Mouse (Mus musculus) forebrain, postnatal 0 days (tissue): ENCODE data around the gene Nfib. TPM values are rescaled to one million over a fixed set of nuclear protein-coding genes. Genes with fewer than 3 reads are reported as not detected.

Experiments
- ATAC-seq: fragments of 200-750 bp; cut with Nextera tagmentation; 2 replicates; pipeline ENCODE4 v1.8.0; 2017; ENCODE audit warnings: mild to moderate bottlenecking, moderate library complexity
- DNase-seq: peaks from one replicate; pipeline ENCODE4 v3.0.0-alpha.2; 2015
- H3K27ac ChIP-seq: fragments of 300-500 bp; sonication (generic); 2 replicates; pipeline ENCODE4 v1.5.1; 2014; ENCODE audit warnings: low read depth, mild to moderate bottlenecking, antibody characterized with exemption, low read length, moderate library complexity, mixed read lengths
- H3K27me3 ChIP-seq: fragments of 300-500 bp; sonication (generic); 2 replicates; pipeline ENCODE4 v1.6.1; 2014; ENCODE audit warnings: mild to moderate bottlenecking, low read length, mixed read lengths; ENCODE audit not compliant: insufficient read depth
- H3K36me3 ChIP-seq: fragments of 300-500 bp; sonication (generic); 2 replicates; pipeline ENCODE4 v1.6.1; 2014; ENCODE audit warnings: mild to moderate bottlenecking, moderate library complexity; ENCODE audit not compliant: insufficient read depth
- H3K4me1 ChIP-seq: fragments of 300-500 bp; sonication (generic); 2 replicates; pipeline ENCODE4 v1.6.1; 2014; ENCODE audit warnings: antibody characterized with exemption; ENCODE audit not compliant: insufficient read depth
- H3K4me2 ChIP-seq: fragments of 300-500 bp; sonication (generic); 2 replicates; pipeline ENCODE4 v1.6.1; 2014; ENCODE audit warnings: low read depth, mild to moderate bottlenecking, moderate library complexity
- H3K4me3 ChIP-seq: fragments of 300-500 bp; sonication (generic); 2 replicates; pipeline ENCODE4 v1.5.1; 2014; ENCODE audit warnings: low read depth, low read length, mixed read lengths
- H3K9ac ChIP-seq: fragments of 300-500 bp; sonication (generic); 2 replicates; pipeline ENCODE4 v1.6.1; 2014; ENCODE audit warnings: mild to moderate bottlenecking
- H3K9me3 ChIP-seq: fragments of 300-500 bp; sonication (generic); 2 replicates; pipeline ENCODE4 v1.6.1; 2016; ENCODE audit warnings: low read length
- CTCF ChIP-seq: sonication (generic); IDR thresholded peaks from 2 replicates; pipeline ENCODE4 v1.5.1; 2016; ENCODE audit warnings: antibody characterized with exemption, control low read depth, low read depth
- WGBS: fragments of 180-500 bp; shearing (Covaris S2); extraction: QIAGEN DNeasy Blood & Tissue Kit; methylation state at CpG from one replicate; pipeline ENCODE4 v1.1.7; 2014; 5-methylcytosine and 5-hydroxymethylcytosine counted together
- polyA plus RNA-seq: library from polyadenylated mRNA; unstranded; fragments of >200 nt; fragmentation: Nextera tagmentation; extraction: Ambion mirVana; gene quantifications from 2 replicates; pipeline ENCODE4 v1.2.1, GENCODE M21; 2015
- total RNA-seq: library from RNA; depleted of rRNA; stranded (reverse); fragments of >200 nt; gene quantifications from 2 replicates; pipeline ENCODE4 v1.2.3, GENCODE M21; 2014

The Nfib gene
- total and polyA plus RNA-seq, 2 experiments from 2014 or later, result 69.0 to 135 TPM

DNA sequence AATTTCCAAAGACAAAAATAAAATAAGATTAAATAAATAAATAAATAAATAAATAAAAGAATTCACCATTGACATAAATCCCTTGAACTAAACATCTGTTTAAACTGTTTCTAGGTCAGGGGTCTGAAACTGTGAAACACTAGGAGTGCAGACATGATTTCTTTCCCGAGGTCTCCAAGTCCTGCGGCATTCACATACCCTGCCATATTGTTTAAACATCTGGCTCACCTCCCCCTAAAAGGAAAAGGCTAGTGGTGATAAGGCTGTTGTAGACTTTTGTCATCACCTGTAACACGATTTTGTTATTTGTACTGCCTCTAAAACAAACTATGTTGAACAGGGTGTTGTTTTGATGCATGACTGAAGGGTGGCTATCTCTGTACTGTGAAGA lies 249.2 kb downstream of the Nfib start:
- Histone ChIP-seq H3K27ac (no peak overlapping the region), H3K4me3 (no peak overlapping the region), H3K9ac (no peak overlapping the region), H3K36me3 (no peaks in the 10 kb centered on the region; the same call in 1 of the 2 replicates), H3K4me1 (peaks cover 7% of the 10 kb centered on the region; the same call in 1 of the 2 replicates), H3K4me2 (no peak overlapping the region), H3K27me3 (no peaks in the 10 kb centered on the region), H3K9me3 (no peaks in the 10 kb centered on the region)
- ATAC-seq (no peak), DNase-seq (no peak)
- 61% methylated on average over 3 of the region's 3 CpGs for WGBS
- TF ChIP-seq CTCF, result no peak

DNA sequence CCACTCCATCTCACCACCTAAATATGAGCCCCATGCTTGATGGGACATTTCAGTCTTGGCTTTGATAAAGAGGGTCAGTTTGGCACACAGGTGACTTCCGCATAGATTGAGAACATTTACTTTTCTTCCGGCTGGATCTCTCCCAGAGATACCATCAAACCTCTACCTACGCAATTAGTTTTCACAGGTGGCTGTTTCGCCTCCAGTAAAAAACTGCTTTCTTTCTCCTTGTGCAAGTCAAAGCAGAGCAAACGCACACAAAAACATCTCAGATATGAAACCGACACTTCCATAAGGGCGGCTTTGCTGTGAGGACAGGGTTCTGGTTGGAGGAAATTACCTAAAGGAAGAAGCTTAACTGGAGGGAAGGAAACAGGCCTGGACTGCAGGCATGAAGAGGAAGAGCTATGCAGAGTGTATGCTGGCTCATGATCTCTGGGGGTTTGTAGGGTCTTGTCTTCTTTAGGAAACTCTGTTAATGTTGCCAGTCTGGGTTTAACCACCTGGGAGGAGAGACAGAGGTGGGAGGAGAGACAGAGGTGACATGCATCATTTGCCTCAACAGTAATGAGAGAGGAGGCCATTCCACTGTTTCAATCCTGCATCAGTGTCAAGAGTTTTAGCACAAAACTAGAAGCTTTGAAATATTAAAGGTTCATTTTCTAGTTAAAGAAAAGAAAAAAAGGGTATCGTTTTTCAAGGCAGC lies 249.8 kb downstream of the Nfib start:
- no peak overlapping the region for H3K4me3 ChIP-seq
- peaks cover 7% of the 10 kb centered on the region; the same call in 1 of the 2 replicates for H3K4me1 ChIP-seq
- DNase-seq (no peak), ATAC-seq (no peak)
- 92% methylated on average over 8 of the region's 8 CpGs for WGBS
- H3K9ac ChIP-seq, result no peak overlapping the region
- H3K27ac ChIP-seq, result no peak overlapping the region
- H3K27me3 ChIP-seq, result no peaks in the 10 kb centered on the region
- no peak overlapping the region for H3K4me2 ChIP-seq
- no peak for TF ChIP-seq CTCF
- no peaks in the 10 kb centered on the region; the same call in 1 of the 2 replicates for H3K36me3 ChIP-seq
- H3K9me3 ChIP-seq, result no peaks in the 10 kb centered on the region

DNA sequence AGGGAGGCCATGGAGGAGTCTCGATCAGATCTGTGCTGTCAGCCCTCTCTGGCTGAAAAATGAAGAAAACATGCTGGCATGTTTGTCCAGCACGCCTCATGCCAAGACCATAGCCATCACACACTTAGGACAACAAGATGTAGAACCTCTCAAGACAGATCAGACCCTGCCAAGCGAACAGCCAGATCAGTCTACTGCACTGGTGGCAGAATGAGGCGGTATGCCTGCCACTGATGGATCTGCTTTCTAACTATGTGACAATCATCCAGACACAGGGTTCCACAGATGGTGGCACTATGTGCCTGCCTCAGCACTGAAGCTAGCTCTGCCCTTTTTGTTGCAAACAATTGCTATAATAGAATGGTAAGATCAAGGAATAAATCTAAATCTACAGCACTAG lies 250.6 kb downstream of the Nfib start:
- no peak overlapping the region for H3K4me3 ChIP-seq
- H3K27ac ChIP-seq, result no peak overlapping the region
- WGBS, result 56% methylated on average over 4 of the region's 4 CpGs
- no peaks in the 10 kb centered on the region for H3K27me3 ChIP-seq
- H3K9ac ChIP-seq, result no peak overlapping the region
- DNase-seq (no peak), ATAC-seq (peak; percentile 79)
- no peak for TF ChIP-seq CTCF
- no peaks in the 10 kb centered on the region; the same call in 1 of the 2 replicates for H3K36me3 ChIP-seq
- no peak overlapping the region for H3K4me2 ChIP-seq
- H3K4me1 ChIP-seq, result peaks cover 7% of the 10 kb centered on the region; the same call in 1 of the 2 replicates
- no peaks in the 10 kb centered on the region for H3K9me3 ChIP-seq

DNA sequence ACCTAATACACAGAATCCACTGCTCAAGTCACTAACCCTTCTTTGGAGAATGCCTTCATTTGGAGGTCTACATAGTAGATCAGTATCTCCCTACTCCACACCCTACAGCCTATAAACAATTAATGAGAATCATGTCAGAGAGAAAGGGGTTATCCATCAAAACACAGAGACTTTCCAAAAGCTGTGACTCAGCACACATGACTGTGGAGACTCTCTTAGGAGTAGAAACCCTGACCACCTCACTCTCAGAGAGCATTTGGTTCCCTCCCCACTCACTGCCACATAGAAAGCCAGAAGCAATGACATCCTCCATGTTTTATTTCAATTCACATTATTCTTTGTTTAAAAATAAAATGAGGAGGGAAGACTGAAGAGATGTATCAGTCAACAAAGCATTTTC lies 252.2 kb downstream of the Nfib start:
- DNase-seq (no peak), ATAC-seq (no peak)
- H3K4me2 ChIP-seq, result no peak overlapping the region
- no peaks in the 10 kb centered on the region for H3K27me3 ChIP-seq
- no peaks in the 10 kb centered on the region for H3K9me3 ChIP-seq
- TF ChIP-seq CTCF, result no peak
- H3K36me3 ChIP-seq, result no peaks in the 10 kb centered on the region; the same call in 1 of the 2 replicates
- H3K4me1 ChIP-seq, result peaks cover 6% of the 10 kb centered on the region; the same call in 1 of the 2 replicates
- H3K27ac ChIP-seq, result no peak overlapping the region
- no peak overlapping the region for H3K4me3 ChIP-seq
- no peak overlapping the region for H3K9ac ChIP-seq

DNA sequence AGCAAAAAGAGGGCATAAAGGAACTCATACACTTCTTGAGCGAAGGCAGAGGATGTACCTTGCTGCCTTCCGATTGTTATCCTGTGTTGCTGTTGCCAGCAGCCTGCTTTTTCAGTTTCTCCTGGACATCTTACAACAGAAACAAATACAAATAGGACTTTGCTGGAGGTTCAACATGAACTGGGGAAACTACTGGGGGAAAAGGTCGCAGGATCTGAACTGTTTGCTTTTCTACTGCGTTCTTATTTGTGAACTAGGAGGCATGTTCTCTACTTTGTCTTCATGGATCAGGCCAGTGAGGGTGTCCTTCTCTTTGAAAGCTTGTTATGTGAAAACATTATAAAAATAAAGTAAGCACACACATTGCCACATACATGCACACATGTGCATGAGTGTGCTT lies 252.6 kb downstream of the Nfib start:
- no peak for TF ChIP-seq CTCF
- no peak overlapping the region for H3K4me3 ChIP-seq
- WGBS, result 80% methylated on average over 4 of the region's 4 CpGs
- ATAC-seq (no peak), DNase-seq (no peak)
- H3K4me2 ChIP-seq, result no peak overlapping the region
- H3K27ac ChIP-seq, result no peak overlapping the region
- H3K36me3 ChIP-seq, result no peaks in the 10 kb centered on the region; the same call in 1 of the 2 replicates
- no peak overlapping the region for H3K9ac ChIP-seq
- H3K27me3 ChIP-seq, result no peaks in the 10 kb centered on the region
- no peaks in the 10 kb centered on the region for H3K9me3 ChIP-seq
- peaks cover 6% of the 10 kb centered on the region; the same call in 1 of the 2 replicates for H3K4me1 ChIP-seq

DNA sequence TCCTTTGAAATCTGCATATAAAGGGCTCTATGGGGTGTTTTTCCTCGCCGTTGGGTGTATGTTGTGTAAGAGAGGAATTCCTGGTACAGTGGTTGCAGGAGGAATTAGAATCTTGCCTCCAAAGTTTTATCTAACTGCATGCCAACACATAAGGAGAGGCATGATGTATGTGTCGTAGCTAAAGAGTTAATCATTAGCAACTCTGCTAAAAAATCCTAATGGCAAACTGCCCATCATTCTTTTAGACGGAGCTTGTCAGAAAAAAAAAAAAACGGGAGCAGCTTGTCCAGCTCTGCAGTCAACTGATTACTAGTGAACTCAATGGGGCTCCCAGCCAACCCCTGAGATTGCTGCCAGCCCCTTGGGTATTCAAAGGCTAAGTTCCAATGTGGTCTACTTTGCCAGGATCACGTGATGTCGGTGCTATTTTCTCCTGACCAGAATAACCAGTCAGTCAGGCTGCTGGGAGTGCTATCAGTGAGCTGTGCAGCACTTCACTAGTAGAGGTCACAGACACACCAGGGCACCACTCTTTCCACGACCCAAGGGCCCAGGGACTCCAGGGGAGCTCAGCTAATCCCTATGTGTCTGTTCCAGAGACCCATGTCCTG lies 258.4 kb downstream of the Nfib start:
- TF ChIP-seq CTCF, result no peak
- H3K9me3 ChIP-seq, result no peaks in the 10 kb centered on the region
- H3K27ac ChIP-seq, result no peak overlapping the region
- H3K27me3 ChIP-seq, result no peaks in the 10 kb centered on the region
- WGBS, result 7% methylated on average over 8 of the region's 8 CpGs
- DNase-seq, result peak; percentile 82
- no peak overlapping the region for H3K9ac ChIP-seq
- peak; percentile 74 for ATAC-seq
- no peak overlapping the region for H3K4me2 ChIP-seq
- H3K4me1 ChIP-seq, result peaks cover 9% of the 10 kb centered on the region
- H3K36me3 ChIP-seq, result no peaks in the 10 kb centered on the region
- H3K4me3 ChIP-seq, result no peak overlapping the region

DNA sequence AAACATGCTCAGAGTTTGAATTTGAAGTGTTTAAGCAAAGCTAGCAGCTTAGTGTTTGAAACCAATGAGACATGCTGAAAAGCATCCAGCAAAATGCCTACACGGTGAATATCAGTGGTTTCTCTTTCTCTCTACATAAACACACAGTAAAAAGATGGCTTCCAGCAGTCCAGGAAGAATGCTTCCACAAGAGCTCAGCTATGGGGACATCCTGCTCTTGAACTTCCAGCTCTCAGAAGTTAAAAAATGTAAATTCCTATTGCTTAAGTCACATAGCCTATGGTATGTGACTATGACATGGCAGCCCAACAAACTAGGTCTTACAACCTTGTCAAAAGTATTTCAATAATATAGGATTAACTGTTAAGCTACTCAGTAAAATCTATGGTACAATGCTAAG lies 261.5 kb downstream of the Nfib start:
- H3K4me1 ChIP-seq, result peaks cover 12% of the 10 kb centered on the region
- no peaks in the 10 kb centered on the region for H3K27me3 ChIP-seq
- H3K36me3 ChIP-seq, result no peaks in the 10 kb centered on the region
- DNase-seq (no peak), ATAC-seq (no peak)
- H3K9ac ChIP-seq, result no peak overlapping the region
- no peak overlapping the region for H3K4me3 ChIP-seq
- no peak overlapping the region for H3K4me2 ChIP-seq
- H3K27ac ChIP-seq, result no peak overlapping the region
- no peaks in the 10 kb centered on the region for H3K9me3 ChIP-seq
- TF ChIP-seq CTCF, result no peak
- WGBS, result 40% methylated on average over 1 of the region's 1 CpGs
